In the genomic region with DNA sequence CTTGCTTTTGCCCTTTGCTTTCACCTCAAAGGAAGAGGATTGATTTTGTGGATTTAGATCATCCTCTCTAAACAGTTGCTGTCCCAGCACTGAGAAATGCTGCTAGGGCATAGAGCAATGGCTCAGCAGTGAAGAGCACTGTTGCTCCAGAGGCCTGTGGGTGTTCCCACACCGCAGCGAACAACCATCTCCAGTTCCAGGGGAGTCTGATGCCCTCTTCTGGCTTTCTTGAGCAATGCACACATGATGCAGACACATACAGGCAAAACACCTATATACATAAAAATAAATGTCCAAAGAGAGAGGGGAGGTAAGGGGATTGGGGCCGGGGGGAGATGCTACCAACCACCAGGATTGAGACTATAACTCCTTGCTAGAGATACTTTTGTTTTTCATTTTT, we compare ENCODE assay signal across 1 mouse cellular context.
A peak's percentile ranks its signal among the peaks of the same experiment; 100 is the strongest.
TF ChIP-seq lines count a peak whose summit lies in the region.

No protein-coding gene starts in this region.

TF ChIP-seq in MEL, 35 proteins besides CTCF, POLR2A, EP300 and RAD21:
- TF ChIP-seq UBTF (IDR thresholded peaks at IDR 0.05; ENCODE audit: borderline replicate concordance, insufficient read depth, low read depth, low read length), result no peak
- peak; percentile 16; the same call in 1 of the 2 replicates for TF ChIP-seq SMC3 (IDR thresholded peaks at IDR 0.05; ENCODE audit: low read depth, low read length)
TF ChIP-seq in MEL: peak in this region for 1.
